Mouse (Mus musculus) hindbrain, embryonic 10.5 days (tissue): ENCODE results near the gene H2-M3. TPM values are rescaled to one million over a fixed set of nuclear protein-coding genes. Genes with fewer than 3 reads are reported as not detected.
A peak's percentile ranks its signal among the peaks of the same experiment; 100 is the strongest.
"Not testable (repeated sequence)": the region's sequence is repeated elsewhere in the genome, so short reads cannot be mapped to it uniquely, and the experiment has no call there.

ENCODE experiments used
- DNase-seq: peaks from one replicate; pipeline ENCODE4 v3.0.0-alpha.2; 2017; ENCODE audit warnings: low spot score
- H3K27ac ChIP-seq: fragments of 300-500 bp; sonication (generic); 2 replicates; pipeline ENCODE4 v1.5.1; 2016; ENCODE audit warnings: mild to moderate bottlenecking, moderate library complexity
- H3K27me3 ChIP-seq: fragments of 300-500 bp; sonication (generic); 2 replicates; pipeline ENCODE4 v1.6.1; 2016; ENCODE audit warnings: mild to moderate bottlenecking; ENCODE audit not compliant: poor library complexity, insufficient read depth, severe bottlenecking
- H3K36me3 ChIP-seq: fragments of 300-500 bp; sonication (generic); 2 replicates; pipeline ENCODE4 v1.6.1; 2016; ENCODE audit warnings: mild to moderate bottlenecking, moderate library complexity
- H3K4me1 ChIP-seq: fragments of 300-500 bp; sonication (generic); replicated peaks from 2 replicates; pipeline ENCODE4 v1.6.1; 2016; ENCODE audit warnings: mild to moderate bottlenecking
- H3K4me3 ChIP-seq: fragments of 300-500 bp; sonication (generic); 2 replicates; pipeline ENCODE4 v1.5.1; 2016; ENCODE audit warnings: mild to moderate bottlenecking, moderate library complexity
- H3K9me3 ChIP-seq: fragments of 300-500 bp; sonication (generic); 2 replicates; pipeline ENCODE4 v1.6.1; 2016; ENCODE audit warnings: mild to moderate bottlenecking, moderate library complexity
- WGBS: fragments of 180-500 bp; shearing (Covaris S2); methylation state at CpG from one replicate; pipeline ENCODE4 v1.1.7; 2016; 5-methylcytosine and 5-hydroxymethylcytosine counted together
- polyA plus RNA-seq: library from polyadenylated mRNA; unstranded; fragments of >200 nt; fragmentation: Nextera tagmentation; extraction: Ambion mirVana; gene quantifications from 2 replicates; pipeline ENCODE4 v1.2.1, GENCODE M21; 2016

The H2-M3 gene
- polyA plus RNA-seq = 1.1 and 1.4 TPM in 2 replicates

DNA sequence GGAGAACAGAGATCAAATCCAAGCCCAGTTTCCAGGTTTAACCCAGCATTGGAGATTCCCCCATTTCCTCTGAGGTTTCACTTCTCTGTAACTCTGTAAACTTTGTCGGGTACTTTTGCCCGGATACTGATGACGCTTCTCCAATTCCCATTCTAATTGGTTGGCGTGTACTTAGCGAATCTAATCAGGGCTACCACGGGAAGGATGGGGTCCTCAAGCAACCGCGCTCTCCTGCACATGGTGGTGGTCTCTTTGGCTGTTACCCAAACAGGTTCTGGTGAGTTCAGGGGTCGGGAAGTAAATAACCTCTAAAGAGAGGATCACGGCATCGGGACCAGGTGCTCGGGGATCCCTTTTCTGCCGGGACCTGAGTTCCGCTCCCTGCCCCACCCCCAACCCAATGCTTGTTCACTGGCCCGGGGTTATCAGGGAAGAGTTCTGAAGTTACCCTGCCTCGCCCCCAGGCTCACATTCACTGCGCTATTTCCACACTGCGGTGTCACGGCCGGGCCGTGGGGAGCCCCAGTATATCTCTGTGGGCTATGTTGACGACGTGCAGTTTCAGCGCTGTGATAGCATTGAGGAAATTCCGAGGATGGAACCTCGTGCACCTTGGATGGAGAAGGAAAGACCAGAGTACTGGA, at the start of gene H2-M3:
TSS of gene H2-M3 (plus strand) at position 163 of the 644 bp plus-strand sequence.
- Histone ChIP-seq H3K9me3 (0 out of 2 replicates have a peak, but pooled peaks cover 7% of the 10 kb centered on the region), H3K4me3 (peak within 1 kb of the TSS; percentile 59), H3K27me3 (peaks cover 6% of the 10 kb centered on the region), H3K4me1 (peaks cover 4% of the 10 kb centered on the region; the same call in 1 of the 2 replicates), H3K27ac (no peak within 1 kb of the TSS), H3K36me3 (no peaks in the 10 kb centered on the region)
- WGBS = 5% methylated on average over 26 of the region's 26 CpGs
- peak; percentile 86 for DNase-seq

DNA sequence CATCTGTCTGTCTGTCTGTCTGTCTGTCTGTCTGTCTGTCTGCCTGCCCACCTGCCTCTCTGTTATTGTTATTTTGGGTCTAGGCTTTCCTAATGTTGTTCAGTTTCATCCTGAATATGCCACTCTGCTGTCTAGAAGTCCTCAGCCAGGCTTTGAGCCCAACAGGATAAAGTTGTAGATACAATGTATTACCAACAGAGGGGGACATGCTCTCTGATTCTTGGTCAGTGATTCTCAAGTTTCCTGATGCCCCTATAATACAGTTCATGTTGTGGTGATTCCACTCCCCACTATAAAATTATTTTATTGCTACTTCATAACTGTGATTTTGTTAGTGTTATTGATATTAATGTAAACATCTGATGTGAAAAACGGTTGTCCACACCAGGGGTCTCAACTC, 48.1 kb upstream of the H2-M3 start:
- no peaks in the 10 kb centered on the region for H3K4me1 ChIP-seq
- no peak for DNase-seq
- no peak overlapping the region for H3K27ac ChIP-seq
- H3K27me3 ChIP-seq = no peaks in the 10 kb centered on the region
- WGBS = 20% methylated on average over 1 of the region's 1 CpGs
- no peak overlapping the region for H3K4me3 ChIP-seq
- no peaks in the 10 kb centered on the region for H3K36me3 ChIP-seq
- H3K9me3 ChIP-seq = 0 out of 2 replicates have a peak, but pooled peaks cover 8% of the 10 kb centered on the region

DNA sequence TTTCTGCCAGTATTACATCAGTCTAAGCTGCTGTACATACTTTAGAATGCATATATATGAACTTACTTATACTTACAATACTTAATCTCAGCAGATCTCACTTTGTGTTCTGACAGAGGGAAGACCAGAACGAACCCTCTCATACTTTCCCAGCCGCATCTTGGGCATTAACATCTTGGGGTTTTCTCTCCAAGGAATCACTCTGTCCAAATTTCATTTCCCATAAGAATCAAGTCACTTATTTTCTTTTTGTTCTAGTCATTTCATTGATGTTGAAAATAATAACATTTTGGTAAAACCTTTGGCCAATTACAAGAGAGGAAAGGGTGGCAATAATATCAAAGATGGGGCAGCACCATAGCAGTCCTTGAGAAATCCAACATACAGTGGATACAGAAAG, 32.8 kb upstream of the H2-M3 start, which contains the start of gene Olfr97:
TSS of gene Olfr97 (minus strand) at position 101 of the 400 bp plus-strand sequence.
- not testable (repeated sequence) for H3K27me3 ChIP-seq, DNase-seq, H3K4me3 ChIP-seq, H3K9me3 ChIP-seq, H3K4me1 ChIP-seq, H3K36me3 ChIP-seq, H3K27ac ChIP-seq
- WGBS = 95% methylated on average over 2 of the region's 2 CpGs

DNA sequence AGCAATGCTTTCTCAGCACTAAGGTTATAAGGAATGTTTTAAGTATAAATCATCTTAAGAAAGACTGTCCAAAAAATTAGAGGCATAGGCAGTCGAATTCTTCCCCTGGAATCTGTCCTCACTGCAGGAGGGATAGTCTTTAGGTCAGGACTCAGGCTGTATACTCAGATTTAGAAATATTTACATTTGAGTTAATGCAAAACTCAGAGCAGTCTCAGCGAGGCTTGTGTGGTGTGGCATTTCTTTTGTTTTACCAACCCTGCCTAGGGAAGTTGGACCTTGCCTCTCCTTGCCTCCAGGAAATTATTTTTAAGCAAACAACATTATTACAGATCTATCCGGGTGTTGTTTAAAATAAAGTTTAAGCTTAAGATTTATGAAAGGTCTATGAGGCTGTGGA, 27.8 kb upstream of the H2-M3 start:
- Histone ChIP-seq H3K27me3 (no peaks in the 10 kb centered on the region), H3K36me3 (no peaks in the 10 kb centered on the region), H3K9me3 (0 out of 2 replicates have a peak, but pooled peaks cover 5% of the 10 kb centered on the region), H3K4me3 (no peak overlapping the region), H3K4me1 (no peaks in the 10 kb centered on the region), H3K27ac (no peak overlapping the region)
- 63% methylated on average over 3 of the region's 3 CpGs for WGBS
- no peak for DNase-seq

DNA sequence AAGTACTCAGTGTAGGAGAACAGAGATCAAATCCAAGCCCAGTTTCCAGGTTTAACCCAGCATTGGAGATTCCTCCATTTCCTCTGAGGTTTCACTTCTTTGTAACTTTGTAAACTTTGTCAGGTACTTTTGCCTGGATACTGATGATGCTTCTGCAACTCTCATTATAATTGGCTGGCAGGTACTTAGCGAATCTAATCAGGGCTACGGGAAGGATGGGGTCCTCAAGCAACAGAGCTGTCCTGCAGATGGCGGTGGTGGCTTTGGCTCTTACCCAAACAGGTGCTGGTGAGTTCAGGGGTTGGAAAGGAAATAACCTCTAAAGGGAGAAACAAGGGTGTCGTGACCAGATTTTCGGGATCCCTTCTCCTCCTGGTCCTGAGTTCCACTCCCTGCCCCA, 23.3 kb upstream of the H2-M3 start:
- Histone ChIP-seq H3K9me3 (no peaks in the 10 kb centered on the region), H3K27ac (no peak overlapping the region), H3K36me3 (no peaks in the 10 kb centered on the region), H3K4me1 (no peaks in the 10 kb centered on the region), H3K27me3 (no peaks in the 10 kb centered on the region), H3K4me3 (no peak overlapping the region)
- WGBS = 41% methylated on average over 5 of the region's 5 CpGs
- no peak for DNase-seq

DNA sequence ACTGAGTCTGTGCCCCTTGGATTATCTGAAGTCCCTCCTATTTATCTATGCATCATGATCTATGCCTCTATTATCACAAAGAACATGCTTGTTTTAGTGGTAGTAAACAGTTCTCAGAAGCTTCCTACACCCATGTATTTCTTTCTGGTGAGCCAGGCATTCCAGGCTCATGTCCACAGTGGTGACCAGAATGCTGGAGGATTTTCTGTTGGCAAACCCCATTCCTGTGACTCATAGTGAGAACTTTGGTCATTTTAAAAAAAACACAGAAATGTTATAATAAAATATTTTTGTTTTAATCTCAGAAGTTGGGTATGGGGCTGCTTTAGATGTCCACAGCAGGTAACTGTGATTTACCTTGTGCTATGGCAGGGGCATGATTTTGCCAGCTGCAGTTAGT, 20.6 kb upstream of the H2-M3 start:
- Histone ChIP-seq H3K4me3 (no peak overlapping the region), H3K9me3 (no peaks in the 10 kb centered on the region), H3K27me3 (no peaks in the 10 kb centered on the region), H3K36me3 (no peaks in the 10 kb centered on the region), H3K4me1 (no peaks in the 10 kb centered on the region), H3K27ac (no peak overlapping the region)
- no peak for DNase-seq

DNA sequence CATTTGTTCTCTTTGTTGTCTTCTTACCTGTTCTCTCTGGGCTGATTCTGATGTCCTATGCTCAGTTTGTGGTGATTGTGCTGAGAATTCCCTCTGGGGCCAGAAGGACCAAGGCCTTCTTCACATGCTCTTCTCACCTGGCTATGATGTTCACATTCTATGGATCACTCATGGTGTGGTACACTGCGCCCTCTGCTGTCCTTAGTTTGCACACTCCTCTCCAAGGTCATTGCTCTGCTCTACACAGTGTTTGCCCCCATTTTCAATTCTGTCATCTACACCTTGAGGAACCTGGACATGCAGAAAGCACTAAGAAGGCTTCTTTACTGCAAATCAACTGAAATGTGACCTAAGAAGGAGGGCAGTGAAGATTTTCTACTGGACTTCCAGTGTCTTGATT, 19.5 kb upstream of the H2-M3 start:
- H3K27me3 ChIP-seq = no peaks in the 10 kb centered on the region
- H3K36me3 ChIP-seq = no peaks in the 10 kb centered on the region
- H3K4me3 ChIP-seq = no peak overlapping the region
- no peak overlapping the region for H3K27ac ChIP-seq
- H3K9me3 ChIP-seq = no peaks in the 10 kb centered on the region
- WGBS = 10% methylated on average over 1 of the region's 1 CpGs
- H3K4me1 ChIP-seq = no peaks in the 10 kb centered on the region
- DNase-seq = no peak

DNA sequence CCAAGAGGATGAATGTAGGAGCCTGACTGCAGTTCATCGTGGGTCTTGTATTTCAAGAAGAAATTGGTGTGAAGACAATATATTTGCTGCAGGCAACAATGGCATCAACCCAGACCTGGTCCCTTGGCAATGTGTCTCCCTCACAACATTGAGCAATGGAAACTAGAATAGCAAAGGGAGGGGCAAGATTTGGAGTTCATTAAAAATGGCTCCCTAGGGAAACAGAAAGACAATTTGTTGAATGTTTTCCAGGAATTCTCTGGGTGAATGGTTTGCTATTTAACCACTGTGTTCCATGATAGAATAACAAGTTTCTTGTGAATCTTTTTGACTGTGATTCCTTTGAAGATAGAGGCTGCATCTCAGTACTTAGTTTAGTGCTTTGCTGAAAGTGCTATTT, 6.4 kb upstream of the H2-M3 start, which contains the start of gene Olfr98:
TSS of gene Olfr98 (minus strand) at position 124 of the 400 bp plus-strand sequence.
- Histone ChIP-seq H3K4me1 (no peaks in the 10 kb centered on the region), H3K27ac (no peak within 1 kb of the TSS), H3K9me3 (no peaks in the 10 kb centered on the region), H3K4me3 (no peak within 1 kb of the TSS), H3K27me3 (no peaks in the 10 kb centered on the region), H3K36me3 (no peaks in the 10 kb centered on the region)
- DNase-seq = no peak
- WGBS = 82% methylated on average over 1 of the region's 1 CpGs

DNA sequence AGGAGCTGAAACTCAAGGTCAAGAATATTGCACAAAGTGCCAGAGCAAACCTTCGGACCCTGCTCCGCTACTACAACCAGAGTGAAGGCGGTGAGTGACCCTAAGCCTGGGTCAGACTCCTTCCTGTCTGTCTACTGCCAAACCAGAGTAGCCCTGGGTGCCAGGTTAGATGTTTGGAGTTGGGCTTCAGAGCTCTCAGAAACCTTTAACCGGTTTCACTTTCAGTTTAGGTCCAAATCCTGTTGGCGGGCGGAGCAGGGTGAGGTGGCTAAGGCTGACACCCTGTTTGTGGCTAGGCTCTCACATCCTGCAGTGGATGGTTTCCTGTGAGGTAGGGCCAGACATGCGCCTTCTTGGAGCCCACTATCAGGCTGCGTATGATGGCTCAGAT, 677 bp downstream of the H2-M3 start:
- no peak for DNase-seq

DNA sequence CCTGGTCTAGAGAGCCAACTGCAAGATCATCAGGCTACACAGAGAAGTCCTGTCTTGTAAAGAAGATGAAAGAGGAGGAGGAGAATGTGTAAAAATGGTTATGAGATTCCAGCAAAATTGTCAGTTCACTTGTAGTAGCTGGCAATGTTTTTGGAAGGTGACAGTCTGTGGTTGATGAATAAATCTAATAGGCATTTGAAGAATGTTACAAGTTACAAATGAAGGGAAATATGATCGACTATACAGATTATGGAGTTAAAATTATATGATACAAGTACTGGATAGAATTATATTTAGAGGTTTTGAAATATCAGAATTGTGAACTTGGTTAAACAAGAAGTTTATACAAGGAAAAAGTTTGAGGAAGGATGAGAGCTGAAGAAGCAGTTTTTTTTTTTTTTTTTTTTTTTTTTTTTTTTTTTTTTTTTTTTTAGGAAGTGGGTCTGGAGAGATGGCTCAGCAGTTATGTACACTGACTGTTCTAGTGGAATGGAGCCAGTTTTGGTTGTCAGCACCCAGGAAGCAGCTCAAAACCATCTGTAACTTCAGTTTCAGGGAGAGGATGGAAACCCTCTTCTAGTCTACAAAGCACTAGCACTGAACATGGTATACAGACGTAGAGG, 5.7 kb downstream of the H2-M3 start:
- Histone ChIP-seq H3K9me3 (0 out of 2 replicates have a peak, but pooled peaks cover 7% of the 10 kb centered on the region), H3K27ac (no peak overlapping the region), H3K36me3 (no peaks in the 10 kb centered on the region), H3K4me3 (no peak overlapping the region), H3K4me1 (no peaks in the 10 kb centered on the region), H3K27me3 (peaks cover 4% of the 10 kb centered on the region)
- WGBS = 90% methylated on average over 2 of the region's 2 CpGs
- DNase-seq = no peak

More for the DNA sequence above, 677 bp downstream of the H2-M3 start:
- Histone ChIP-seq H3K27ac (no peak overlapping the region), H3K9me3 (0 out of 2 replicates have a peak, but pooled peaks cover 7% of the 10 kb centered on the region), H3K27me3 (peaks cover 6% of the 10 kb centered on the region), H3K36me3 (no peaks in the 10 kb centered on the region), H3K4me1 (peaks cover 4% of the 10 kb centered on the region; the same call in 1 of the 2 replicates), H3K4me3 (peak overlapping the region; percentile 59)
- 61% methylated on average over 8 of the region's 8 CpGs for WGBS

DNA sequence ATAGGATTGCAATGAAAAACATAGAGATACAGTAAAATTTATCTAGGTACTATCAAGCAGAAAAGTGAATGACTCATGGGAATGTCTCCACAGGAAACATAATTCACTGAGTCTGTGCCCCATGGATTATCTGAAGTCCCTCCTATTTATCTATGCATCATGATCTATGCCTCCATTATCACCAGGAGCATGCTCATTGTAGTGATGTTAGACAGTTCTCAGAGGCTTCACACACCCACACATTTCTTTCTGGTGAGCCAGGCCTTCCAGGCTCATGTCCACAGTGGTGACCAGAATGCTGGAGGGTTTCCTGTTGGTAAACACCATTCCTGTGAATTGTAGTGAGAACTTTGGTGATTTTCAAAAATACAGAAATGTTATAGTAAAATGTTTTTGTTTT, 6.6 kb downstream of the H2-M3 start:
- no peaks in the 10 kb centered on the region for H3K4me1 ChIP-seq
- no peaks in the 10 kb centered on the region for H3K36me3 ChIP-seq
- H3K9me3 ChIP-seq = 0 out of 2 replicates have a peak, but pooled peaks cover 3% of the 10 kb centered on the region
- no peak overlapping the region for H3K4me3 ChIP-seq
- H3K27me3 ChIP-seq = no peaks in the 10 kb centered on the region
- no peak overlapping the region for H3K27ac ChIP-seq
- DNase-seq = no peak

DNA sequence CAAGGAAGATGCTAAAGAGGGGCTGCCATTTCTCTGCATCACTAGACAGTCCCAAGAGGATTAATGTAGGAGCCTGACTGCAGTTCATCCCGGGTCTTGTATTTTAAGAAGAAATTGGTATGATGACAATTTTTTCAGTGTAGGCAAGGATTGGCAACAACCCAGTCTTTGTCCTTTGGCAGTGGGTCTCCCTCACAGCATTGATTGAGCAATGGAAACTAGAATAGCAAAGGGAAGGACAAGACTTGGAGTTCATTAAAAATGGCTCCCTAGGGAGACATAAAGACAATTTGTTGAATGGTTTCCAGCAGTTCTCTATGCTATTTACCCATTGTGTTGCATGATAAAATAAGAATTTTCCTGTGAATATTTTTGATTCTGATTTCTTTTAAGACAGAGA, 10.3 kb downstream of the H2-M3 start:
- no peaks in the 10 kb centered on the region for H3K27me3 ChIP-seq
- WGBS = 90% methylated on average over 1 of the region's 1 CpGs
- no peak overlapping the region for H3K27ac ChIP-seq
- H3K9me3 ChIP-seq = no peaks in the 10 kb centered on the region
- no peaks in the 10 kb centered on the region for H3K36me3 ChIP-seq
- H3K4me1 ChIP-seq = no peaks in the 10 kb centered on the region
- DNase-seq = no peak
- no peak overlapping the region for H3K4me3 ChIP-seq

DNA sequence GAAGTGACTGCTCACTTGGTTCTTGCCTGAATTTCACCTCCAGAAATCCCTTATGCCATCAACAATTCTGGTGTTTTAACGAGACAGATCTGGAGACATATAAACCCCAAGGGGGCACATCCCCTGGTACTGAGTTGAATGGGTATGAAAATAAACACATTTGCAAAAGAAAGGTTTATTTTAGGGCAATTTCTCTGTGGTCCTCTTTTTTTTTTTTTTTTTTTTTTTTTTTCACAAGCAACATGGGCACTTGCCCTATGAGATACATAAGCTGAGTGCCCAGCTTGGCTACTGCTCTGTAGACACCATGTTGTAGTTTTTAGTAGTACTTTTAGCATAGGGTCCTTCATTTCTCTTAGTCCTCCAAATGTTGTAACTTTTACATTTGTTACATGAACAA, 13.3 kb downstream of the H2-M3 start, which contains the start of gene Olfr99:
TSS of gene Olfr99 (minus strand) at position 101 of the 400 bp plus-strand sequence.
- H3K36me3 ChIP-seq = no peaks in the 10 kb centered on the region
- no peak within 1 kb of the TSS for H3K27ac ChIP-seq
- H3K27me3 ChIP-seq = no peaks in the 10 kb centered on the region
- 79% methylated on average over 1 of the region's 1 CpGs for WGBS
- H3K4me3 ChIP-seq = no peak within 1 kb of the TSS
- no peaks in the 10 kb centered on the region for H3K9me3 ChIP-seq
- H3K4me1 ChIP-seq = no peaks in the 10 kb centered on the region
- no peak for DNase-seq
